Mouse (Mus musculus) bone marrow macrophage, adult 2 months (primary cell): Measurements from ENCODE around the gene Acp4. TPM values are rescaled to one million over a fixed set of nuclear protein-coding genes. Genes with fewer than 3 reads are reported as not detected.

Experiments used
- H3K27ac ChIP-seq: 2 replicates; pipeline ENCODE4 v1.5.1; 2012; ENCODE audit warnings: low read depth, low read length; ENCODE audit not compliant: insufficient read depth
- H3K4me1 ChIP-seq: 2 replicates; pipeline ENCODE4 v1.6.1; 2012; ENCODE audit warnings: low read length; ENCODE audit not compliant: control insufficient read depth, insufficient read depth
- H3K4me3 ChIP-seq: 2 replicates; pipeline ENCODE4 v1.5.1; 2012; ENCODE audit warnings: mild to moderate bottlenecking, low read length, moderate library complexity; ENCODE audit not compliant: insufficient read depth
- CTCF ChIP-seq: IDR thresholded peaks from 2 replicates; pipeline ENCODE4 v1.5.1; 2012; ENCODE audit warnings: low read depth, mild to moderate bottlenecking, low read length, moderate library complexity
- POLR2A ChIP-seq: IDR thresholded peaks from 2 replicates; pipeline ENCODE4 v1.6.1; 2012; ENCODE audit warnings: mild to moderate bottlenecking, low read depth, low read length, borderline replicate concordance
- polyA plus RNA-seq: library from polyadenylated mRNA; stranded (reverse); fragments of >200 nt; gene quantifications from 2 replicates; pipeline ENCODE4 v1.2.4, GENCODE M21; 2012; ENCODE audit not compliant: missing spikeins, insufficient read depth, insufficient read length

Acp4 gene
- polyA plus RNA-seq, 1 experiment: not detected

- no peak overlapping the region for H3K4me3 ChIP-seq
- H3K4me1 ChIP-seq: no peaks in the 10 kb centered on the region
- no peak overlapping the region for H3K27ac ChIP-seq
- TF ChIP-seq CTCF (no peak), POLR2A (no peak)
These were observed 30.6 kb upstream of the Acp4 start for GRCm38 (mm10) chr7:44287760-44288159.

GRCm38 (mm10) chr7:44281586-44281985 lies 24.4 kb upstream of the Acp4 start:
- TF ChIP-seq CTCF (no peak), POLR2A (no peak)
- no peak overlapping the region for H3K4me3 ChIP-seq
- H3K4me1 ChIP-seq: peaks cover 4% of the 10 kb centered on the region
- H3K27ac ChIP-seq: no peak overlapping the region

- Histone ChIP-seq H3K4me3 (no peak overlapping the region), H3K4me1 (peaks cover 4% of the 10 kb centered on the region), H3K27ac (no peak overlapping the region)
- TF ChIP-seq CTCF: no peak
- TF ChIP-seq POLR2A: no peak
These were observed 23.8 kb upstream of the Acp4 start for GRCm38 (mm10) chr7:44280959-44281358.

- TF ChIP-seq POLR2A (no peak), CTCF (no peak)
- Histone ChIP-seq H3K4me3 (no peak overlapping the region), H3K27ac (no peak overlapping the region), H3K4me1 (peaks cover 4% of the 10 kb centered on the region)
These were observed 20.1 kb upstream of the Acp4 start for GRCm38 (mm10) chr7:44277250-44277622.

GRCm38 (mm10) chr7:44276461-44277249 lies 19.5 kb upstream of the Acp4 start:
- TF ChIP-seq POLR2A (no peak), CTCF (no peak)
- H3K4me1 ChIP-seq: peaks cover 4% of the 10 kb centered on the region
- H3K27ac ChIP-seq: no peak overlapping the region
- H3K4me3 ChIP-seq: no peak overlapping the region

GRCm38 (mm10) chr7:44275546-44275945 lies 18.4 kb upstream of the Acp4 start:
- no peak overlapping the region for H3K4me3 ChIP-seq
- H3K27ac ChIP-seq: no peak overlapping the region
- peaks cover 1% of the 10 kb centered on the region for H3K4me1 ChIP-seq
- TF ChIP-seq CTCF (no peak), POLR2A (no peak)

- no peak for TF ChIP-seq CTCF
- no peak for TF ChIP-seq POLR2A
- Histone ChIP-seq H3K4me3 (no peak overlapping the region), H3K27ac (no peak overlapping the region), H3K4me1 (no peaks in the 10 kb centered on the region)
These were observed 16.9 kb upstream of the Acp4 start for GRCm38 (mm10) chr7:44274096-44274495.

- H3K4me1 ChIP-seq: no peaks in the 10 kb centered on the region
- no peak overlapping the region for H3K4me3 ChIP-seq
- no peak overlapping the region for H3K27ac ChIP-seq
- no peak for TF ChIP-seq POLR2A
- no peak for TF ChIP-seq CTCF
These were observed 16.3 kb upstream of the Acp4 start for GRCm38 (mm10) chr7:44273446-44273845.

- no peak overlapping the region for H3K4me3 ChIP-seq
- H3K27ac ChIP-seq: no peak overlapping the region
- TF ChIP-seq POLR2A: no peak
- TF ChIP-seq CTCF: no peak
- H3K4me1 ChIP-seq: no peaks in the 10 kb centered on the region
These were observed 15.4 kb upstream of the Acp4 start for GRCm38 (mm10) chr7:44272546-44272945.

GRCm38 (mm10) chr7:44271309-44271708 lies 14.1 kb upstream of the Acp4 start:
- TF ChIP-seq CTCF (no peak), POLR2A (no peak)
- Histone ChIP-seq H3K27ac (no peak overlapping the region), H3K4me1 (no peaks in the 10 kb centered on the region), H3K4me3 (no peak overlapping the region)

GRCm38 (mm10) chr7:44269397-44269796 lies 12.2 kb upstream of the Acp4 start:
- no peak for TF ChIP-seq POLR2A
- TF ChIP-seq CTCF: no peak
- Histone ChIP-seq H3K27ac (no peak overlapping the region), H3K4me1 (no peaks in the 10 kb centered on the region), H3K4me3 (no peak overlapping the region)
